Mouse (Mus musculus) thymus, adult 2 months (tissue): ENCODE data around the gene Lrrk1.

Experiments used
- CTCF ChIP-seq: fragments of 200-500 bp; IDR thresholded peaks from 2 replicates; pipeline ENCODE4 v1.5.1; 2012; ENCODE audit warnings: mild to moderate bottlenecking, control low read depth, low read length, moderate library complexity, borderline replicate concordance; ENCODE audit not compliant: control insufficient read depth, poor library complexity, insufficient read depth; ENCODE audit errors: extremely low read depth
- POLR2A ChIP-seq: fragments of 200-500 bp; IDR thresholded peaks from 2 replicates; pipeline ENCODE4 v1.6.1; 2012; ENCODE audit warnings: mild to moderate bottlenecking, low read length, control low read depth, moderate library complexity; ENCODE audit not compliant: control insufficient read depth, poor library complexity, insufficient read depth; ENCODE audit errors: extremely low read depth

DNA sequence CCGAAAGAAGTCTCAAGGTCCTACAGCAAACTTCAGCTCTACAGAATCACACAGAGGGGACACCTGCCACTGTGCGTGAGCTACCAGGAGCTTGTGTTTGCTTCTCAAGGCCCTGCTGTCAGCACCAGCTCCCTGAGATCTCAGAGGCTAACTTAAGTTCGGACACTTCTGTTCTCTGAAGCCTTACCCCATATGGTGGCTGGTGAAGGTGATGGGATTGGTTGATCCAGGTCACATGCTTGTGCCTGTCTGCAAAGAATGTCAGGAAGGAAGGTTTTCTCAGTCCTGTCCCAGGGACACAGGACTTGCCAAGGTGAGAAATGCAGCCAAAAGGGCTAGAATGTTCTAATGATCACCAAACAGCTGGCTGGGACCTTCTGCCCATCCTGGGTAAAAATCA is 187.8 kb downstream of the Lrrk1 start:
- no peak for TF ChIP-seq POLR2A
- no peak for TF ChIP-seq CTCF
